Mouse (Mus musculus): ENCODE results near the gene Tmem131l. TPM values are rescaled to one million over a fixed set of nuclear protein-coding genes. Genes with fewer than 3 reads are reported as not detected.

Tmem131l gene
- polyA plus RNA-seq, 1 experiment from 2014 or later: 89.0 TPM

- peaks cover 12% of the 10 kb centered on the region for H3K4me1 ChIP-seq (replicated peaks; ENCODE audit: control insufficient read depth, insufficient read depth, low read length)
- no peaks in the 10 kb centered on the region for H3K27me3 ChIP-seq (ENCODE audit: control insufficient read depth, insufficient read depth, low read length)
- H3K4me2 ChIP-seq (replicated peaks; ENCODE audit: low read depth, low read length): no peak overlapping the region
- DNase-seq (ENCODE audit: low spot score): peak; percentile 67
- no peak overlapping the region for H3K4me3 ChIP-seq (ENCODE audit: low read depth, low read length)
- peak; percentile 73 for ATAC-seq (ENCODE audit: low FRiP score)
- H3K9me3 ChIP-seq (ENCODE audit: control insufficient read depth, low read length): no peaks in the 10 kb centered on the region
- H3K36me3 ChIP-seq (ENCODE audit: control insufficient read depth, insufficient read depth, low read length): no peaks in the 10 kb centered on the region
- no peak overlapping the region for H3K9ac ChIP-seq (ENCODE audit: low read depth, low read length)
- H3K27ac ChIP-seq (ENCODE audit: low read depth, low read length): no peak overlapping the region
- whole genome bisulfite sequencing: 24% methylated on average over 8 of the region's 8 CpGs
Measured at GRCm38 (mm10) chr3:83994217-83994839, 45.6 kb downstream of the Tmem131l start.

- no peaks in the 10 kb centered on the region for H3K27me3 ChIP-seq (ENCODE audit: control insufficient read depth, insufficient read depth, low read length)
- no peak overlapping the region for H3K4me3 ChIP-seq (ENCODE audit: low read depth, low read length)
- H3K9me3 ChIP-seq (ENCODE audit: control insufficient read depth, low read length): no peaks in the 10 kb centered on the region
- DNase-seq (ENCODE audit: low spot score) (no peak), ATAC-seq (ENCODE audit: low FRiP score) (peak; percentile 26; the same call in 1 of the 2 replicates)
- H3K9ac ChIP-seq (ENCODE audit: low read depth, low read length): no peak overlapping the region
- 75% methylated on average over 8 of the region's 8 CpGs for WGBS
- H3K36me3 ChIP-seq (ENCODE audit: control insufficient read depth, insufficient read depth, low read length): no peaks in the 10 kb centered on the region
- no peak overlapping the region for H3K4me2 ChIP-seq (replicated peaks; ENCODE audit: low read depth, low read length)
- H3K4me1 ChIP-seq (replicated peaks; ENCODE audit: control insufficient read depth, insufficient read depth, low read length): peaks cover 12% of the 10 kb centered on the region
- no peak overlapping the region for H3K27ac ChIP-seq (ENCODE audit: low read depth, low read length)
Measured at GRCm38 (mm10) chr3:83993089-83993516, 46.9 kb downstream of the Tmem131l start.

GRCm38 (mm10) chr3:83991691-83992524, 48.1 kb downstream of the Tmem131l start:
- Histone ChIP-seq H3K36me3 (ENCODE audit: control insufficient read depth, insufficient read depth, low read length) (no peaks in the 10 kb centered on the region), H3K27ac (ENCODE audit: low read depth, low read length) (no peak overlapping the region), H3K4me1 (replicated peaks; ENCODE audit: control insufficient read depth, insufficient read depth, low read length) (peaks cover 11% of the 10 kb centered on the region), H3K9me3 (ENCODE audit: control insufficient read depth, low read length) (no peaks in the 10 kb centered on the region), H3K27me3 (ENCODE audit: control insufficient read depth, insufficient read depth, low read length) (no peaks in the 10 kb centered on the region), H3K9ac (ENCODE audit: low read depth, low read length) (no peak overlapping the region), H3K4me2 (replicated peaks; ENCODE audit: low read depth, low read length) (no peak overlapping the region), H3K4me3 (ENCODE audit: low read depth, low read length) (no peak overlapping the region)
- DNase-seq (ENCODE audit: low spot score): no peak
- no peak for ATAC-seq (ENCODE audit: low FRiP score)
- 96% methylated on average over 8 of the region's 8 CpGs for WGBS

GRCm38 (mm10) chr3:83988214-83988613, 51.8 kb downstream of the Tmem131l start:
- no peak for DNase-seq (ENCODE audit: low spot score)
- Histone ChIP-seq H3K9ac (ENCODE audit: low read depth, low read length) (no peak overlapping the region), H3K9me3 (ENCODE audit: control insufficient read depth, low read length) (no peaks in the 10 kb centered on the region), H3K36me3 (ENCODE audit: control insufficient read depth, insufficient read depth, low read length) (no peaks in the 10 kb centered on the region), H3K4me3 (ENCODE audit: low read depth, low read length) (no peak overlapping the region), H3K4me2 (replicated peaks; ENCODE audit: low read depth, low read length) (no peak overlapping the region), H3K4me1 (replicated peaks; ENCODE audit: control insufficient read depth, insufficient read depth, low read length) (peaks cover 10% of the 10 kb centered on the region; the same call in 1 of the 2 replicates), H3K27ac (ENCODE audit: low read depth, low read length) (no peak overlapping the region), H3K27me3 (ENCODE audit: control insufficient read depth, insufficient read depth, low read length) (no peaks in the 10 kb centered on the region)
- WGBS: 32% methylated on average over 4 of the region's 4 CpGs
- no peak for ATAC-seq (ENCODE audit: low FRiP score)

- no peak overlapping the region for H3K27ac ChIP-seq (ENCODE audit: low read depth, low read length)
- WGBS: 77% methylated on average over 8 of the region's 8 CpGs
- H3K9me3 ChIP-seq (ENCODE audit: control insufficient read depth, low read length): no peaks in the 10 kb centered on the region
- no peaks in the 10 kb centered on the region for H3K36me3 ChIP-seq (ENCODE audit: control insufficient read depth, insufficient read depth, low read length)
- DNase-seq (ENCODE audit: low spot score) (no peak), ATAC-seq (ENCODE audit: low FRiP score) (no peak)
- H3K4me1 ChIP-seq (replicated peaks; ENCODE audit: control insufficient read depth, insufficient read depth, low read length): peaks cover 10% of the 10 kb centered on the region
- no peak overlapping the region for H3K9ac ChIP-seq (ENCODE audit: low read depth, low read length)
- H3K4me2 ChIP-seq (replicated peaks; ENCODE audit: low read depth, low read length): no peak overlapping the region
- no peaks in the 10 kb centered on the region for H3K27me3 ChIP-seq (ENCODE audit: control insufficient read depth, insufficient read depth, low read length)
- H3K4me3 ChIP-seq (ENCODE audit: low read depth, low read length): no peak overlapping the region
Measured at GRCm38 (mm10) chr3:83987533-83988112, 52.4 kb downstream of the Tmem131l start.

GRCm38 (mm10) chr3:83986740-83987139, 53.2 kb downstream of the Tmem131l start:
- WGBS: 79% methylated on average over 3 of the region's 3 CpGs

GRCm38 (mm10) chr3:83985426-83985825, 54.5 kb downstream of the Tmem131l start:
- peaks cover 20% of the 10 kb centered on the region for H3K4me1 ChIP-seq (replicated peaks; ENCODE audit: control insufficient read depth, insufficient read depth, low read length)
- 83% methylated on average over 6 of the region's 6 CpGs for WGBS

More at GRCm38 (mm10) chr3:83986740-83987139, 53.2 kb downstream of the Tmem131l start:
- no peak overlapping the region for H3K4me3 ChIP-seq (ENCODE audit: low read depth, low read length)
- no peaks in the 10 kb centered on the region for H3K9me3 ChIP-seq (ENCODE audit: control insufficient read depth, low read length)
- H3K9ac ChIP-seq (ENCODE audit: low read depth, low read length): no peak overlapping the region
- no peaks in the 10 kb centered on the region for H3K36me3 ChIP-seq (ENCODE audit: control insufficient read depth, insufficient read depth, low read length)
- H3K27ac ChIP-seq (ENCODE audit: low read depth, low read length): no peak overlapping the region
- DNase-seq (ENCODE audit: low spot score) (no peak), ATAC-seq (ENCODE audit: low FRiP score) (no peak)
- H3K4me1 ChIP-seq (replicated peaks; ENCODE audit: control insufficient read depth, insufficient read depth, low read length): peaks cover 12% of the 10 kb centered on the region
- no peak overlapping the region for H3K4me2 ChIP-seq (replicated peaks; ENCODE audit: low read depth, low read length)
- H3K27me3 ChIP-seq (ENCODE audit: control insufficient read depth, insufficient read depth, low read length): no peaks in the 10 kb centered on the region

GRCm38 (mm10) chr3:83984379-83984778, 55.6 kb downstream of the Tmem131l start:
- Histone ChIP-seq H3K4me1 (replicated peaks; ENCODE audit: control insufficient read depth, insufficient read depth, low read length) (peaks cover 27% of the 10 kb centered on the region), H3K9me3 (ENCODE audit: control insufficient read depth, low read length) (no peaks in the 10 kb centered on the region), H3K27ac (ENCODE audit: low read depth, low read length) (peak overlapping the region; percentile 27; the same call in 1 of the 2 replicates), H3K36me3 (ENCODE audit: control insufficient read depth, insufficient read depth, low read length) (no peaks in the 10 kb centered on the region), H3K27me3 (ENCODE audit: control insufficient read depth, insufficient read depth, low read length) (no peaks in the 10 kb centered on the region), H3K4me3 (ENCODE audit: low read depth, low read length) (no peak overlapping the region), H3K9ac (ENCODE audit: low read depth, low read length) (no peak overlapping the region), H3K4me2 (replicated peaks; ENCODE audit: low read depth, low read length) (no peak overlapping the region)
- ATAC-seq (ENCODE audit: low FRiP score): no peak
- DNase-seq (ENCODE audit: low spot score): no peak
- 67% methylated on average over 4 of the region's 4 CpGs for WGBS

More at GRCm38 (mm10) chr3:83985426-83985825, 54.5 kb downstream of the Tmem131l start:
- DNase-seq (ENCODE audit: low spot score) (no peak), ATAC-seq (ENCODE audit: low FRiP score) (no peak)
- Histone ChIP-seq H3K9me3 (ENCODE audit: control insufficient read depth, low read length) (no peaks in the 10 kb centered on the region), H3K27ac (ENCODE audit: low read depth, low read length) (peak overlapping the region; percentile 2), H3K27me3 (ENCODE audit: control insufficient read depth, insufficient read depth, low read length) (no peaks in the 10 kb centered on the region), H3K4me2 (replicated peaks; ENCODE audit: low read depth, low read length) (no peak overlapping the region), H3K36me3 (ENCODE audit: control insufficient read depth, insufficient read depth, low read length) (no peaks in the 10 kb centered on the region), H3K9ac (ENCODE audit: low read depth, low read length) (no peak overlapping the region), H3K4me3 (ENCODE audit: low read depth, low read length) (no peak overlapping the region)
